ENCODE assay signal across 11 mouse cellular contexts in genomic region chr11:101885232-101885631, GRCm38 (mm10). TPM values are rescaled to one million over a fixed set of nuclear protein-coding genes. Genes with fewer than 3 reads are reported as not detected.
DNase-seq lines count a peak whose midpoint lies in the region; ATAC-seq and TF ChIP-seq lines count a peak whose summit lies in the region.
"Had no signal": no experiment of that assay in that cellular context is flagged by ENCODE, and none has a peak within 500 bp of the region (broad histone marks: within the 10 kb centered on the region; RNA-seq: fewer than 3 reads in every experiment).

No protein-coding gene starts in this region.

- H3K36me3 ChIP-seq in forebrain, embryonic 14.5 days (ENCODE audit: control insufficient read depth, insufficient read depth, low read length), result no peaks in the 10 kb centered on the region
- H3K36me3 ChIP-seq in forebrain, embryonic 12.5 days (replicated peaks), result no peaks in the 10 kb centered on the region
- no peaks in the 10 kb centered on the region for H3K36me3 ChIP-seq in heart, postnatal 0 days (replicated peaks; ENCODE audit: control insufficient read depth, insufficient read depth, low read length)
- H3K36me3 ChIP-seq in lung, embryonic 15.5 days, result no peaks in the 10 kb centered on the region
- H3K36me3 ChIP-seq: embryonic facial prominence, embryonic 13.5 days had no signal

- H3K27me3 ChIP-seq in forebrain, embryonic 14.5 days (replicated peaks; ENCODE audit: control insufficient read depth, insufficient read depth, low read length), result no peaks in the 10 kb centered on the region
- peaks cover 30% of the 10 kb centered on the region for H3K27me3 ChIP-seq in forebrain, embryonic 12.5 days
- 0 out of 2 replicates have a peak, but pooled peaks cover 5% of the 10 kb centered on the region for H3K27me3 ChIP-seq in heart, postnatal 0 days (ENCODE audit: control insufficient read depth, insufficient read depth, low read length)
- no peaks in the 10 kb centered on the region for H3K27me3 ChIP-seq in lung, embryonic 15.5 days

- 62% methylated on average over 6 of the region's 6 CpGs for WGBS in forebrain, embryonic 14.5 days
- 57% methylated on average over 6 of the region's 6 CpGs for WGBS in forebrain, embryonic 12.5 days
- 1% methylated on average over 6 of the region's 6 CpGs for WGBS in heart, postnatal 0 days
- 4% methylated on average over 6 of the region's 6 CpGs for WGBS in lung, embryonic 15.5 days

- TF ChIP-seq EP300 in heart, postnatal 0 days (IDR thresholded peaks at IDR 0.05; ENCODE audit: low read depth), result 0 out of 2 replicates have a peak, but pooled peaks have one; percentile 27

- no peak for ATAC-seq in forebrain, embryonic 14.5 days
- no peak for ATAC-seq in forebrain, embryonic 12.5 days (ENCODE audit: low FRiP score)
- peak; percentile 62 for ATAC-seq in heart, postnatal 0 days (ENCODE audit: insufficient read depth, low read depth)
- ATAC-seq in lung, embryonic 15.5 days (ENCODE audit: borderline replicate concordance, extremely low read depth, low FRiP score, low TSS enrichment), result peak; percentile 82
- no peak for ATAC-seq in monocyte, adult 5-6 weeks (replicated peaks; ENCODE audit: insufficient number of reproducible peaks, low FRiP score, low TSS enrichment, poor library complexity, severe bottlenecking)
- no peak for ATAC-seq in megakaryocyte, adult 5-6 weeks (ENCODE audit: poor library complexity, severe bottlenecking)

- H3K9ac ChIP-seq in forebrain, embryonic 14.5 days (ENCODE audit: low read length), result no peak overlapping the region
- no peak overlapping the region for H3K9ac ChIP-seq in forebrain, embryonic 12.5 days
- H3K9ac ChIP-seq in heart, postnatal 0 days (replicated peaks; ENCODE audit: low read depth, low read length), result no peak overlapping the region
- H3K9ac ChIP-seq in lung, embryonic 15.5 days, result no peak overlapping the region
- H3K9ac ChIP-seq: embryonic facial prominence, embryonic 13.5 days had no signal

- peak; percentile 4 for DNase-seq in forebrain, embryonic 14.5 days (ENCODE audit: low spot score)
- peak; percentile 21 to 23 for DNase-seq in B cell, adult 2 months
- DNase-seq in heart, postnatal 0 days (ENCODE audit: low spot score), result peak; percentile 61
- no peak for DNase-seq in left cerebral cortex, postnatal 14 days (ENCODE audit: low spot score in 2 of 2)
- DNase-seq: adrenal gland, postnatal 36 days had no signal

- peaks cover 9% of the 10 kb centered on the region for H3K4me1 ChIP-seq in forebrain, embryonic 14.5 days (ENCODE audit: control insufficient read depth, insufficient read depth, low read length)
- H3K4me1 ChIP-seq in forebrain, embryonic 12.5 days, result peaks cover 28% of the 10 kb centered on the region
- peaks cover 49% of the 10 kb centered on the region for H3K4me1 ChIP-seq in heart, postnatal 0 days (ENCODE audit: control insufficient read depth, insufficient read depth)
- H3K4me1 ChIP-seq in lung, embryonic 15.5 days, result peaks cover 88% of the 10 kb centered on the region

- no peak overlapping the region for H3K4me3 ChIP-seq in forebrain, embryonic 14.5 days (ENCODE audit: low read depth, low read length)
- H3K4me3 ChIP-seq in forebrain, embryonic 12.5 days (replicated peaks), result no peak overlapping the region
- no peak overlapping the region for H3K4me3 ChIP-seq in heart, postnatal 0 days (ENCODE audit: low read depth, low read length)
- H3K4me3 ChIP-seq in lung, embryonic 15.5 days, result no peak overlapping the region
- H3K4me3 ChIP-seq: embryonic facial prominence, embryonic 13.5 days had no signal

- no peak overlapping the region for H3K27ac ChIP-seq in forebrain, embryonic 14.5 days (ENCODE audit: low read depth, low read length)
- H3K27ac ChIP-seq in forebrain, embryonic 12.5 days, result no peak overlapping the region
- H3K27ac ChIP-seq in heart, postnatal 0 days (ENCODE audit: low read depth), result peak overlapping the region; percentile 72
- peak overlapping the region; percentile 82 for H3K27ac ChIP-seq in lung, embryonic 15.5 days
- H3K27ac ChIP-seq: embryonic facial prominence, embryonic 13.5 days; macrophage had no signal

- TF ChIP-seq CTCF in heart, postnatal 0 days (IDR thresholded peaks at IDR 0.05; ENCODE audit: low read depth), result peak; percentile 38

- H3K9me3 ChIP-seq in forebrain, embryonic 14.5 days (replicated peaks; ENCODE audit: control insufficient read depth, low read length), result no peaks in the 10 kb centered on the region
- no peaks in the 10 kb centered on the region for H3K9me3 ChIP-seq in forebrain, embryonic 12.5 days
- no peaks in the 10 kb centered on the region for H3K9me3 ChIP-seq in heart, postnatal 0 days (replicated peaks; ENCODE audit: control insufficient read depth, low read length)
- H3K9me3 ChIP-seq in lung, embryonic 15.5 days, result no peaks in the 10 kb centered on the region
- H3K9me3 ChIP-seq: embryonic facial prominence, embryonic 13.5 days had no signal

- H3K4me2 ChIP-seq in forebrain, embryonic 14.5 days (ENCODE audit: low read length), result no peak overlapping the region
- no peak overlapping the region for H3K4me2 ChIP-seq in forebrain, embryonic 12.5 days
- no peak overlapping the region; the same call in 1 of the 2 replicates for H3K4me2 ChIP-seq in heart, postnatal 0 days (ENCODE audit: low read depth, low read length)
- no peak overlapping the region for H3K4me2 ChIP-seq in lung, embryonic 15.5 days
- H3K4me2 ChIP-seq: embryonic facial prominence, embryonic 13.5 days had no signal

- intact Hi-C loops in left cerebral cortex, postnatal 14 days (cut with DNase I), result no loop called here

RNA-seq across cellular contexts. Expression of gene Meox1, which starts 8.9 kb away (rescaled TPM):
- polyA plus RNA-seq in forebrain, embryonic 14.5 days (2014; fragmentation: Nextera tagmentation; extraction: Ambion mirVana), result 0.34 and 0.49 TPM in 2 replicates
- 0.17 and 0.60 TPM in 2 replicates for polyA plus RNA-seq in forebrain, embryonic 12.5 days (2016; fragmentation: Nextera tagmentation; extraction: Ambion mirVana)
- total RNA-seq in heart, postnatal 0 days (2014; rRNA removed; ENCODE audit: low replicate concordance), result 12.5 and 15.0 TPM in 2 replicates
- polyA plus RNA-seq in heart, postnatal 0 days (2015; fragmentation: Nextera tagmentation; extraction: Ambion mirVana), result 10.9 and 12.3 TPM in 2 replicates
- polyA plus RNA-seq in lung, embryonic 15.5 days (2015; fragmentation: Nextera tagmentation; extraction: Ambion mirVana), result 10.3 and 10.4 TPM in 2 replicates
- not detected in 3 replicates for total RNA-seq in monocyte, adult 5-6 weeks (2017)
- not detected in 2 replicates for total RNA-seq in megakaryocyte, adult 5-6 weeks (2015)
- 0.15 TPM in 1 of 2 replicates, not detected in the other for total RNA-seq in megakaryocyte, adult 5-6 weeks (2017)
- total RNA-seq in left cerebral cortex, postnatal 14 days (2021), result 1 to 10 TPM; 2.1 to 2.4 TPM
- polyA plus RNA-seq: macrophage had no signal

Comparison
In these comparisons a context has a peak if more than half of its experiments do, and no peak if none do; other contexts are left out.
1. ATAC-seq: peak in heart, postnatal 0 days (single experiment) and lung, embryonic 15.5 days (single experiment); none in forebrain, embryonic 14.5 days (single experiment), forebrain, embryonic 12.5 days (single experiment), monocyte, adult 5-6 weeks (single experiment) and megakaryocyte, adult 5-6 weeks (single experiment).
2. DNase-seq: peak in forebrain, embryonic 14.5 days (single experiment), B cell, adult 2 months (2 of 2) and heart, postnatal 0 days (single experiment); none in left cerebral cortex, postnatal 14 days (0 of 2).
3. H3K27ac ChIP-seq: peak in heart, postnatal 0 days (single experiment) and lung, embryonic 15.5 days (single experiment); none in forebrain, embryonic 14.5 days (single experiment) and forebrain, embryonic 12.5 days (single experiment).